Mouse (Mus musculus) monocyte, adult 5-6 weeks (primary cell): ENCODE data around the gene Dennd6a. TPM values are rescaled to one million over a fixed set of nuclear protein-coding genes. Genes with fewer than 3 reads are reported as not detected.

Experiments
- ATAC-seq: fragments of 153-309, 156-312 bp; replicated peaks from 2 replicates; pipeline ENCODE4 v1.8.0; 2017; ENCODE audit warnings: mild to moderate bottlenecking; ENCODE audit not compliant: low TSS enrichment, insufficient number of reproducible peaks, severe bottlenecking, poor library complexity, low FRiP score
- total RNA-seq: library from RNA; stranded (forward); fragments of 200-1000, 200-491, 200-594 nt; gene quantifications from 3 replicates; pipeline ENCODE4 v1.2.3, GENCODE M21; 2017

Gene Dennd6a
- total RNA-seq, 1 experiment from 2014 or later = 32.7 TPM

DNA sequence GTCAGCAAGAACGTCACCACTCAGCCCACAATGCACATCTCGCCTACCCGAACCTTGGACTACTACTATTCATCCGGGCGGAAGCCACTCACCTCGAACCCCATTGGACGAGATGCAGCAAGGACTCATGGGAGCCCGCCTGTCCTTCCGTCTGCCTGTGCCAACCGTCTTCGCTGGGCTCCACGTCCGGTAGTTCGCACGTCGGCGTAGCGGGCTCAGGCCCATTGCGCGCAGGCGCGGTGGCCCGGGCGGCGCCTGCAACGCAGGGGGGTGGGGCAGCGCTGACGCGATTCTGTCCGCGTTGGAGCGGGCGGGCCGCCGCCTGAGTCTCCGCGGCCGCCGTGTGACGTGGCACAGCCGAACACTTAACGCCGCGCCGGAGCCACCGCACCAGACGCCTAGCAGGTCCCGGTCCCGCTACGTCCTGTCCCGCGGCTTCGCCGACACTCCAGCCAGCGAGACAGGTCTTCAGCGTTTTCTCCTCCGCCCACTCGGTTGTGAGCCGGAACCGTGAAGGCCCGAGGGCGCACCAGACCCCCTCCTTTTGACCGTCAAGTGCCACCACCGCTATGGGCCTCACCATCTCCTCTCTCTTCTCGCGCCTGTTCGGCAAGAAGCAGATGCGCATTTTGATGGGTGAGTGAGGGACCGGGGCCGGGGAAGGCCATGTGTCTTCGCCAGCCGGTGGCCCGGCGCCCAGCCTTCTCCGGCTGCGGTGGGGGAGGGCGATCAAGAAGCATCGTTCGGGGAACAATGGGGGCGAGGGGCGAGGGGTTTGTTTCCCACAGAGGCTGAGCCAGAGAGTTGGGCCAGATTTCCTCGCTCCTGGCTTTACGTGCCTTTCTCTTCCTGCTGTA, 64.4 kb downstream of the Dennd6a start, which contains the start of gene Arf4:
Arf4 (plus strand) TSS at position 224 of the 857 bp plus-strand sequence.
- peak; percentile 99 for ATAC-seq

DNA sequence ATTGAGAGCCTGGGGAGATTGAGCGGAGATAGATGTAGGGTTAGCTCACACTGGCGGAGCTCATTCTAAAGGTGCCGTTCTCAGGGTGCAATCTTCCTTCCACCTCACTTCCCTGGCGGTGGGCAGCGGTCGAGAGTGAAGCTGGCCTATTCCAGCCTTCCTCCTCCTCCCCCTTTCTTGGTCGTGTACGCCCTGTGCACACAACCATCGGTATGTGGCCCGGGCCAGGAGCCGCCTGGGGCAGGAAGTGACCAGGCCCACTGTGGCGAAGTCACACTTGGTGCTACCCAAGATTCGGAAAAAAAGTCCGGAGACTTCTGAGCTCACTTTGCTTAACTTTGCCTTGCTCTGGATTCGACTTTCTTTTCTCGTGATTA, 65.0 kb downstream of the Dennd6a start:
- ATAC-seq = peak; percentile 63

DNA sequence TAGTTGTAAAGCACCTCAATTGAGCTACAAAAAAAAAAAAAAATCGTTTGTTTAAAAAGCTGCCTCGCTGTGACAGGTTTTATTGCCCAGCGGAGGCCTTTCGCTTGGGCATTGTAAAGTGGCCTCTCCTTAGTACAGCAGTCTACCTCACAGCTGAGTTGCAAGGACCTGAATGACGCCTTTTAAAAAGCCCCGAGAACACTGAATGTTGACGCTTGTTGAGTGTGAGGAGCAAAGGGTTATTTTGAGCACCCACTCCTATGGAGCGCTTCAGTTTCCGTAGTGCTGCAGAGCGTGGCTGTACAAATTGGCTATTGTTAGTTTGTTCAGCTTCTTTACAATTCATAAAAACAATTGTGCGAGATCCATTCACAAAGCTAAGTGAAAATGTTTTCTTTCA, 65.6 kb downstream of the Dennd6a start:
- ATAC-seq = no peak

DNA sequence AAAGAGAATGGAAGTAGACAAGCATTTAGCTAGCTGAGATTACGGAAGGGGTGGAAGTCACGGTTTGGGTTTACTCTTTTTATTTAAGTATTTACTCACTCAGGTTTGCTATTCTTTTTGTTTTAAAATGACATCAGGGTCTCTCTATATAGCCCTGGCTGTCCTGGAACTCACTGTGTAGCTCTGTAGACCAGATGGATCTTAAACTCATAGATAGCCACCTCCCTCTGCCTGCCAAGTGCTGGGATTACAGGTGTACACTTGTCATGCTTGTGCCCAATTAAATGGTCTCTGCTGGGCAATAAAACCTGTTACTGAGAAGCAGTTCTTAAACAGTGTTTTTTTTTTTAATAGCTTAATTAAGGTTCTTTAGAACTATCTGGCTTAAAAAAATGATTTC, 66.3 kb downstream of the Dennd6a start:
- ATAC-seq = no peak

DNA sequence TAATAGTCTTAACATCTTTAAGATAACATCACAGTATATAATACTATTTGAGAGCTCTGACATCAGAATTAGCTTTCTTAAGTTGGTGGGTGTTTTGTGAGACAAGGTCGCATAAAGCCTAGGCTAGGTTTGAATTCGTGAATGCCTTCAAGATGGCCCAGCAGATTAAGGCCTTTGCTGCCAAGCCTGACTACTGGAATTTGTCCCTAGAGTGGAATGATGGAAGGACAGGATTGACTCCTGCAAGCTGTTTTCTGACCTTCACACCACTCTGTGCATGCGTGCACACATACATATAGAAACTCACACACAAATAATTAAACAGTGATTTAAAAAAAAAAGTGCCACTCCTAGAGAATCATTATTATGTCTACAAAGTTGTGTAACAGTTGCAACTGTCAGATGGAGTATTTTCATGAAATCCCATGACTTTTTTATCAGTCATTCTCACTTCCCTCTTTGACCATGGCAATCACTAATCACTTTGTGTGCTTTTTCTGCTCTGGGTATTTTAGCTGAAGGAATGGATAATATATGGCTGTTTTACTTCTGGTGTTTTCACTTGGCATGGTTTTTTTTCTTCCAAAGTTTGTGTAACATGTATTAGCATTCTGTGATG, 69.5 kb downstream of the Dennd6a start:
- ATAC-seq = no peak

DNA sequence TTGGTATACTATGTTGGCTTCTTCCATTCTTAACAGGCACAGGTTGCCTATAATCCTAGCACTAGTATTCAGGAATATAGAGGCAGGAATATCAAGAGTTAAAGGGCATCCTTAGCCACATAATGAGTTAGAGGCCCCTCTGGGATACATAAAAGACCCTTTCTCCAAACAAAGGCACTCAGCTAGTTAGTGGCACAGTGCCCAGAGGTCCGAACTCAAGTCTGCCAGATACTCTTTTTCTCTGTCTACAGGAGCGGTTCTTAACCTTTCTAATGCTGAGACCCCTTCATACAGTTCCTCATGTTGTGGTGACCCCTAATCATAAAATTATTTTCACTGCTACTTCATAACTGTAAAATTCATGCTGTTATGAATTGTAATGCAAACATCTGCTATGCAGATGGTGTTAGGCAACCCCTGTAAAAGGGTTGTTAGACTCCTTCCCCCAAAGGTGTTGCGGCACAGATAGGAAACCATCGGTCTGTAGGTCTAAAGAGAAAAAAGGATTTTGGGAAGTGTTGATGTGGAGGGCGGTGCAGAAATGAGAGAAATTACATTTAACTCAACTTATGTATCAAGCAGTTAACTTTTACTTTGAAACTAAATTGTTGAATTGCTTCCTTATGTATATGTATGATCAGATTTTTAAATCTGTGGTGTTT, 72.5 kb downstream of the Dennd6a start:
- ATAC-seq = no peak

DNA sequence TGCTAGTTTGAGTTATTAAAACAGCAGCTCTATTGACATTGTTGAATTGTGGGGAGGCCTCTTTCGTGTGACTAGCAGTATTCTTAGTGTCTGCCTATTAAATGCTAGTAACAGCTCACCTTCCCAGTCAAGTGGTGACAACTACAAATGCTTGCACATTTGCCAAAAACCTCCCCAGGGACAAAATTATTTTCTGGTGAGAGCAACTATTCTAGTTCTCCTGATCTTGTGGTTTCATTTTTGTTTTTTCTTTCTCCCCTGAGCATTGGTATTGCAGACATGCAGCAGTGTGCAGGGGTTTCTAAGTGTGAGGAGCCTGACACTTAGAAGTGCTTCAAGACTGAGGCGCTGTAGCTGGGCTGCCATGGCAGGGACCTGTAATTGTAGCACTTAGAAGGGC, 74.2 kb downstream of the Dennd6a start:
- ATAC-seq = no peak

DNA sequence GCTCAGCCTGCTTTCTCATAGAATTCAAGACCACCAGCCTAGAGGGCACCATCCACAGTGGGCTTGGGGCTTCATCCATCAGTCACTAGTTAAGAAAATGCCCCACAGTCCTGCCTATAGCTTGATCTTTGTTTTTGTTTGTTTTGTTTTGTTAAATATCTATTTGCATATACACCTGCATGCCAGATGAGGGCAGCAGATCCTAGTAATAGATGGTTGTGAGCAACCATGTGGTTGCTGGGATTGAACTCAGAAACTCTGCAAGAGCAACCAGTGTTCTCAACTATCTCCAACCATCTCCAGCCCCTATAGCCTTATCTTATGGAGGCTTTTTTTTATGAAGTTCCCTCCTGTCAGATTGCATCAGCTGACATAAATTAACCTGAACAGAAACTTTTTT, 78.2 kb downstream of the Dennd6a start:
- ATAC-seq = no peak

DNA sequence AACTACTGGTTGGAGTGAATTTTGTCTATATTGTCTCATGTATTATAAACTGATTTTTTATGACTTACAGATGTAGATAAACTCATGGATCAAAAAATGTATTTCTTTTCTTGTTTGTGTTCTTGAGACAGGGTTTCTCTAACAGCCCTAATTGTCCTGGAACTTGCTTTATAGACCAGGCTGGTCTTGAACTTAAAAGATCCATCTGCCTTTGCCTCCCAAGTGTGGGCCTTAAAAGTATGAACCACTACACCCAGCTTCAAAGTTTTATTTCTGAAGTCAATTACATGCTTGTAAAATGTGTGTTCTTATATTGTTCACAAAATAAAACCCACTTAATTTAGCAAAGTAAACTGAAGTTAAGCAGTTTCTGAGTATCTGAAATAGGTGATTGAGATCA, 84.5 kb downstream of the Dennd6a start:
- no peak for ATAC-seq

DNA sequence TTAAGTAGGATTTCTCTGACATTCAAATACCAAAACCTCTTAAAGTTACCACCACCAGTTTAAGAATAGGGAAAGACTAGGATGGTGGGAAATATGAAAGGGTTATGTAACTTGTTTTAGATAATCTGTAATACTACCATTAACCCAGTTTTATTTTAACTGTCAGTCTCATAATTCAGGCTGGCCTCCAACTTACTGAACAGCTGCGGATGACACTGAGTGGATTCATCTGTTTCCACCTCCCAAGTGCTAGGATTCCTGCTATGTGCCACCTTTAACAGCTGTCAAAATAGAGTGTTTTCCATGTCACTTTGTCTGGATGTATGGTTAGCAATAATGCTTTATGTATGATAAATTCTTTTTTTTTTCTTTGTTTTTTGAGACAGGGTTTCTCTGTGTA, 86.6 kb downstream of the Dennd6a start:
- no peak for ATAC-seq

DNA sequence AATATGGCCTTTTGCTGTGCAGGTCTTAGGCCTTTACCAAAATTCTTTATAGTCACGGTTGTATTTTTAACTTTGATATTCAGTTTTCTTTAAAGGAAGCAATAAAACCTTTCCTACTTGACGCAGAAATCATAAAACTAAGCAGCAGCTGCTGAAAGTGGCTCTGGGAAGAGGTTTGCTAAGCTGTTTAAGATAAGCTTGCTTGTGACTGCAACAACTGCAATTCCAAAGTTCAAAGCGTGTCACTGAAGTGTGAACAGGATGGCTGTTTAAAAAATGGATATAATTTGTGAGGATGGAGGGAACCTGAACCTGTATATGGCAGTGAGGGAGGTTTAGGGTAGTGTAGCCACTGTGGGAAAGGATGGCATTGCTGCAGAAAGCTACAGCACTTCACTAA, 88.4 kb downstream of the Dennd6a start:
- no peak for ATAC-seq

DNA sequence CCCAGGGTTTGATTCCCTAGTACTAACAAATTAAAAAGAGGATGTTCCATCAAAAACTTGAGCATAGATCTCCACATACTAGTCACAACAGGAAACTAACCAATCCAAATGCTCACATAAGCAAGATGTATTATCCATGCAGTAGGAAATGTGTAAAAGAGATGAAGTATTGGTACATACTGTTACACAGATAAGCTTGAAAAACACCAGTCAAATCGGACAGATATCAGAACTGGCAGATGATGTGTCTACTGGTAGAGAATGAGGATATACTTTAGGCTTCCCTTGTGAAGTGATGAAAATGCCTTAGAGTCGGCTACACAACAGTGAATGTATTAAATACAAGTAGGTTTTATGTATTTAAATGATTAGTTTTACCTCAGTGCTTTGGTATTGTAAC, 88.8 kb downstream of the Dennd6a start:
- ATAC-seq = no peak

DNA sequence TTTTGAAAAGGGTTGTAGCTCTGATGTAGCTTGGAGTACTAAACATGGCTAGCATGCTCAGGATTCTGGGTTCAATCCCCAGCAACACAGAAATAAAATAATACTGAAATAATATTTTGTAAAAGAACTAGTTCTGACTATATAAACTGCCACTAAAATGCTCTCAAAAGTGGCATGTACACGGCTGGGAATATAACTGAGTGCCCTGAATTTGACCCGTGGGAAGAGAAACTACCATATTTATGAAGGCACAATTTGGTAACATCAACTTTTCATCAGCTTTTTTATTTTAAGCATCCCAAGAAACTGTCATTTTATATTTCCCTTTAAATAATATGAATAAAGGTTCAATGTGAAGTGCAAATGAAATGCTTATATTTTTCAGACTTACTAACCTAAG, 90.2 kb downstream of the Dennd6a start:
- no peak for ATAC-seq

DNA sequence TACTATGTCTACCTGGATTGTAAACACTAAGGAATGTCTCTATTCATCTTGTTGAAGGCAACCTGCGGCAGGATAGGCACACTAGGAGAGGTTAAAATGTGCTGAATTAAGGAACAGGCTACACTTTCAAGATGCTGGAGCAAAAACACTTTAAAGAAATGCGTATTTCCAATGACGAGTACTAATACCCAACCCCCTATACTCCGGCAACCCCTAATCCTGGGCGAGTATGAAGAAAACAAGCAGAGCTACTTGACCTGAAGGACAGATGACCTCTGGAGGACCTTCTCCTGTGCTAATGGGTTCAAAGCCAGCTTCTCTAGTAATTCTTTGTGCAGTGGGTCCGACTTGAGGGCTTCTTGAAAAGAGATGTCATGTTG, 94.3 kb downstream of the Dennd6a start:
- no peak for ATAC-seq

DNA sequence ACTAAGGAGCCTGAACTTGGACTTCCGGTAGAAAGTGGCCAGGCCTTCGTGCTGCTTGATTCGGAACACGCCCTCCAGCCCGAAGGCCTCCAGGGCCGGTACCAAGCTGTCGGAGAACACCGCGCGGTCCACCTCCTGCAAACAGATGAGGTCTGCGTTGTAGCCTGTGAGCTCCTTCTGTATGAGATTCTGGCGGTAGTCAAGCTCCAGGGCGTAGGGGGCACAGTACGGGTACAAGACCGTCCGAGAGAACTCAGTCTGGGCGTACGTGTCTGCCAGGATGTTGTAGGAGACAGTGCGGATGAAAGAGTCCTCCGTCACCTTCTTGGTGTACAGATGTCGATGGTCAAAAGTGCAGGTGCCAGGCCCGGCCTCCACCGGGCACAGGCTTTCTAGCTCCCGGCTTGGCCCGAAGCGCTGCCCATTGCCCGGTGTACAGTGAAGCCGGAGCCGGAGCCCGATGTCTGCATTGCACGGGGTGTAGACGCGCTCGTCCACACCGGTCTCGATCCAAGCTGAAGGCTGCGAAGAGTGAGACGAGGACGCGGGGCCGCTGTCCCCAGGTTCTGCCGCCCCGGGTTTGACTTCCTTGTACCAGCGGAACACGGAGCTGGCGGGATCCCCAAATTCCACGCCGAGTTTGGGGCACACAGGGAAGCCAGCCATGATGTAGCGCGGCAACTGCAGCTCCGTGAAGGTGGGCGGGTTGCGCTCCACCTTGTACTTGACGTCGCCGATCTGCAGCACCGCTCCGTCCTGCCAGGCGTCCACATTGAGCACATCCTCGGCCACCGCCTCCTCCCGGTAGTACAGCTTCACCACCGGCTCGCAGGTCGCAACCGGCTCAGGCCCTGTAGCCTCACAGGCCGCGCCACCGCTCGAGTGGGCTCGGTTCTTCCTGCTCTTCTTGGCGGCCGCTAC, 95.0 kb downstream of the Dennd6a start:
- ATAC-seq = peak; percentile 18

DNA sequence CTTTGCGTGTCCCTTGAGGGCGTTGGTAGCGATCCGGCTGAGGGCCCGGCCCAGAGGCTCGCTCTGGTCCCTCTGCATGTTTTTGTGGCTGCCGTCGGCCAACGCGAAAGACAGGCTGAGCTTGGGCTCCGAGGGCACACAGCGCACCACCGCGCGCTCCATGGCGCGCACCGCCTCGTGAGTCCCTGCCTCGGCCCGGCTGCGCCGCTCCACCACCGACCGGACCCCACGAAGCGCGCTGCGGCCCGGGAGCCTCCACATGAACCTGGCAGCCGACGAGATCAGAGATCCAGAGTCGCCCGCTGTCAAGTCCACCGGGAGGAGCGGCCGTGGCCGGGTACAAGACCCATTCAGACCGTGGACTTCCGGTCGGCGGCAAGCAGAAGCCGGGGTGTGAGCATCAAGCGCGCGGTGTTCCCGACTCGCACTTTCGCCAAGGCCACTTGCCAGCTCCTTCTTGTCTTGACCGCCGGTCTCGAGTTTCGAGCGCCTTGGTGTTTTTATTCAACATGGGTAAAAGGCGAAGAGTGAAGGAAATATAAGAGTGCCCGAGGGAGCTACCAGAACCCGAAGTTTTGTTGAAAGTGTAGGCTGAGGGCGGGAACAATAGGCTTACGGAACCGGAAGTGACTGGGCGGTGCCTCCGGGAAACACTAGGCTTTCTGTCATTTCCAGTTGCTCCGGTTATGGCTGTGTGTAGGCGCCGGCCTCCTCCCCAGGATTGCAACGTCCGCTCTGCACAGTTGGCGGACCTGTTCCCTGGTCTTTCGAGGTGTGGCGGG, 95.8 kb downstream of the Dennd6a start, which contains the start of gene Pde12:
Pde12 (minus strand) TSS at position 592 of the 782 bp plus-strand sequence.
- peak; percentile 84 for ATAC-seq

DNA sequence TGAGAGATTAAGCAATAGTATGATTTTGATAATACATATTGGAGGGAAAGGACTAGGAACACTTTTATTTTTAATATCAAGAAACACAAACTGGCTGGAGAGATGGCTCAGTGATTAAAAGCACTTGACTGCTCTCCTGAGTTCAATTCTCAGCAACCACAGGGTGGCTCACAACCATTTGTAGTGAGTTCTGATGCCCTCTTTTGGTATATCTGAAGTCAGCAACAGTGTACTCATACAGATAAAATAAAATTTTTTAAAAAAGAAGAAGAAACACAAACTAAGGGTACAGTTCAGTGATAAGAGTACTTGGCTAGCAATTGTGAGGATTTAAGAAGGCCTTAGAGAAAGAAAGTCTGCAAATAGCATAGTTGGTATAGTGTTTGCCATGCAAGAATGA, 97.3 kb downstream of the Dennd6a start:
- ATAC-seq = no peak
